Mouse (Mus musculus): Measurements from ENCODE around the gene Uck2. TPM values are rescaled to one million over a fixed set of nuclear protein-coding genes. Genes with fewer than 3 reads are reported as not detected.

The Uck2 gene
- 15.1 and 20.1 TPM in 2 replicates for polyA plus RNA-seq (2012; rRNA removed)

- H3K4me3 ChIP-seq (ENCODE audit: extremely low read depth, insufficient read depth, insufficient read length) = peak within 1 kb of the TSS; percentile 92
- peak within 1 kb of the TSS; percentile 67 for H3K27ac ChIP-seq (ENCODE audit: insufficient read depth, low read length)
- no peak for TF ChIP-seq CTCF (IDR thresholded peaks at IDR 0.05; ENCODE audit: extremely low read depth, insufficient read depth, insufficient read length, insufficient replicate concordance)
- peaks cover 3% of the 10 kb centered on the region; the same call in 1 of the 2 replicates for H3K4me1 ChIP-seq (ENCODE audit: control insufficient read depth, insufficient read depth, insufficient read length)
- H3K36me3 ChIP-seq (ENCODE audit: control insufficient read depth, insufficient read depth, low read length) = no peaks in the 10 kb centered on the region
- DNase-seq (ENCODE audit: low read depth in 1 of 2, low spot score in 2 of 2) = no peak
- no peaks in the 10 kb centered on the region; the same call in 1 of the 2 replicates for H3K27me3 ChIP-seq (ENCODE audit: control insufficient read depth, insufficient read depth, low read length)
- 0% methylated on average over 2 of the region's 2 CpGs for WGBS
These were observed at the start of gene Uck2 for GRCm38 (mm10) chr1:167285320-167285355. Uck2 (minus strand) TSS chr1:167285320.

- H3K4me3 ChIP-seq (ENCODE audit: extremely low read depth, insufficient read depth, insufficient read length) = no peak overlapping the region
- TF ChIP-seq CTCF (IDR thresholded peaks at IDR 0.05; ENCODE audit: extremely low read depth, insufficient read depth, insufficient read length, insufficient replicate concordance) (no peak), POLR2A (IDR thresholded peaks at IDR 0.05; ENCODE audit: low read depth, low read length) (no peak)
- no peak for DNase-seq (ENCODE audit: low read depth in 1 of 2, low spot score in 2 of 2)
- no peaks in the 10 kb centered on the region for H3K4me1 ChIP-seq (ENCODE audit: control insufficient read depth, insufficient read depth, insufficient read length)
- peaks cover 9% of the 10 kb centered on the region for H3K36me3 ChIP-seq (ENCODE audit: control insufficient read depth, insufficient read depth, low read length)
- H3K27me3 ChIP-seq (ENCODE audit: control insufficient read depth, insufficient read depth, low read length) = no peaks in the 10 kb centered on the region
- peak overlapping the region; percentile 43 for H3K27ac ChIP-seq (ENCODE audit: insufficient read depth, low read length)
- 69% methylated on average over 8 of the region's 8 CpGs for WGBS
These were observed 46.0 kb upstream of the Uck2 start for GRCm38 (mm10) chr1:167331106-167331505.

DNA sequence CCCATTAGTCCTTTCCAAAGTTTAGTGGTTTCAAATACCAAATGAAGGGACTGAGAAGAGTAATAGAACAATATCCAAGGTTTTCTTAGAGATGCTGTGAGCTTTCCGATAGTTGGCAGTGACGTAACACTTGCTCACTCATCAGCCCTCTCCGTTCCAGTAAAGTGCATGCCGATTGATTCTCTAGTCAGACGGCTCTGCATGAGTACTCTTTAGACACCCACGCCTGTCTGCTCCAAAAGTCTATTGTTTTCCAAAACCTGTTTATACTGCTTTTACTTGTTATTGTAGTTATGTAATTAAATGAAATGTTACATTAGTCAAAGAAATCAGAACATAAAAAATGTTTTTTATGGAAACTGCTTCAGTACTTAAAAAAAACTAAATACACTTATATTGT, 43.7 kb upstream of the Uck2 start:
- H3K36me3 ChIP-seq (ENCODE audit: control insufficient read depth, insufficient read depth, low read length) = peaks cover 13% of the 10 kb centered on the region
- no peak for DNase-seq (ENCODE audit: low read depth in 1 of 2, low spot score in 2 of 2)
- H3K27me3 ChIP-seq (ENCODE audit: control insufficient read depth, insufficient read depth, low read length) = no peaks in the 10 kb centered on the region
- TF ChIP-seq POLR2A (IDR thresholded peaks at IDR 0.05; ENCODE audit: low read depth, low read length) (no peak), CTCF (IDR thresholded peaks at IDR 0.05; ENCODE audit: extremely low read depth, insufficient read depth, insufficient read length, insufficient replicate concordance) (no peak)
- 97% methylated on average over 6 of the region's 6 CpGs for WGBS
- no peak overlapping the region for H3K27ac ChIP-seq (ENCODE audit: insufficient read depth, low read length)
- H3K4me1 ChIP-seq (ENCODE audit: control insufficient read depth, insufficient read depth, insufficient read length) = no peaks in the 10 kb centered on the region
- no peak overlapping the region for H3K4me3 ChIP-seq (ENCODE audit: extremely low read depth, insufficient read depth, insufficient read length)

DNA sequence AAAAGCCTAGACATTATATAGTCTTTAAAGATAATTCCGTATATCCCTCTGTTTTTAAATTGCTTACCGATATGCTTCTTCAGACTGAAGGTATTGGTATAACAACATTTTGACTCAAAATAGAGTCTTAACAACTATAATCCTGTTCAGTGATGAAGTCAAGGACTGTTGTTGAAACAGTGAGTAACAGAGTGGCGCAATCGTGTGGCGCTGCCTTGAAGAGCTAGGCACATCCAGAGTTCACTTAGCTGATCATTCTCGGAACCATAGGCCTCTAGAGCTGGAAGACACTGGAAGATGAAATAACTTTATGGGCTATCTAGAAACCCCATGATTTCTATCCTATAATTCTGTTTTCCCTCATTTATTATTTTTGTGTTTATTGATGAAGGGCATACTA, 36.6 kb upstream of the Uck2 start:
- no peak for DNase-seq (ENCODE audit: low read depth in 1 of 2, low spot score in 2 of 2)

GRCm38 (mm10) chr1:167313220-167313619, 28.1 kb upstream of the Uck2 start:
- Histone ChIP-seq H3K27me3 (ENCODE audit: control insufficient read depth, insufficient read depth, low read length) (no peaks in the 10 kb centered on the region), H3K4me3 (ENCODE audit: extremely low read depth, insufficient read depth, insufficient read length) (no peak overlapping the region), H3K36me3 (ENCODE audit: control insufficient read depth, insufficient read depth, low read length) (peaks cover 5% of the 10 kb centered on the region), H3K4me1 (ENCODE audit: control insufficient read depth, insufficient read depth, insufficient read length) (no peaks in the 10 kb centered on the region), H3K27ac (ENCODE audit: insufficient read depth, low read length) (no peak overlapping the region)
- TF ChIP-seq POLR2A (IDR thresholded peaks at IDR 0.05; ENCODE audit: low read depth, low read length) (no peak), CTCF (IDR thresholded peaks at IDR 0.05; ENCODE audit: extremely low read depth, insufficient read depth, insufficient read length, insufficient replicate concordance) (no peak)
- 89% methylated on average over 4 of the region's 4 CpGs for WGBS
- DNase-seq (ENCODE audit: low read depth in 1 of 2, low spot score in 2 of 2) = no peak

More for the DNA sequence above, 36.6 kb upstream of the Uck2 start:
- no peaks in the 10 kb centered on the region for H3K27me3 ChIP-seq (ENCODE audit: control insufficient read depth, insufficient read depth, low read length)
- peaks cover 21% of the 10 kb centered on the region for H3K36me3 ChIP-seq (ENCODE audit: control insufficient read depth, insufficient read depth, low read length)
- TF ChIP-seq POLR2A (IDR thresholded peaks at IDR 0.05; ENCODE audit: low read depth, low read length) (no peak), CTCF (IDR thresholded peaks at IDR 0.05; ENCODE audit: extremely low read depth, insufficient read depth, insufficient read length, insufficient replicate concordance) (no peak)
- H3K4me1 ChIP-seq (ENCODE audit: control insufficient read depth, insufficient read depth, insufficient read length) = no peaks in the 10 kb centered on the region
- no peak overlapping the region for H3K27ac ChIP-seq (ENCODE audit: insufficient read depth, low read length)
- 96% methylated on average over 6 of the region's 6 CpGs for WGBS
- H3K4me3 ChIP-seq (ENCODE audit: extremely low read depth, insufficient read depth, insufficient read length) = no peak overlapping the region

GRCm38 (mm10) chr1:167312367-167312766, 27.2 kb upstream of the Uck2 start:
- Histone ChIP-seq H3K4me1 (ENCODE audit: control insufficient read depth, insufficient read depth, insufficient read length) (peaks cover 3% of the 10 kb centered on the region; the same call in 1 of the 2 replicates), H3K27ac (ENCODE audit: insufficient read depth, low read length) (no peak overlapping the region), H3K27me3 (ENCODE audit: control insufficient read depth, insufficient read depth, low read length) (no peaks in the 10 kb centered on the region), H3K36me3 (ENCODE audit: control insufficient read depth, insufficient read depth, low read length) (peaks cover 5% of the 10 kb centered on the region), H3K4me3 (ENCODE audit: extremely low read depth, insufficient read depth, insufficient read length) (no peak overlapping the region)
- no peak for TF ChIP-seq POLR2A (IDR thresholded peaks at IDR 0.05; ENCODE audit: low read depth, low read length)
- no peak for TF ChIP-seq CTCF (IDR thresholded peaks at IDR 0.05; ENCODE audit: extremely low read depth, insufficient read depth, insufficient read length, insufficient replicate concordance)
- no peak for DNase-seq (ENCODE audit: low read depth in 1 of 2, low spot score in 2 of 2)

- peak; percentile 90 to 98 for DNase-seq (ENCODE audit: low read depth in 1 of 2, low spot score in 2 of 2)
- Histone ChIP-seq H3K4me3 (ENCODE audit: extremely low read depth, insufficient read depth, insufficient read length) (peak within 1 kb of the TSS; percentile 94), H3K27ac (ENCODE audit: insufficient read depth, low read length) (peak within 1 kb of the TSS; percentile 94), H3K36me3 (ENCODE audit: control insufficient read depth, insufficient read depth, low read length) (no peaks in the 10 kb centered on the region; the same call in 1 of the 2 replicates), H3K27me3 (ENCODE audit: control insufficient read depth, insufficient read depth, low read length) (no peaks in the 10 kb centered on the region), H3K4me1 (ENCODE audit: control insufficient read depth, insufficient read depth, insufficient read length) (peaks cover 3% of the 10 kb centered on the region; the same call in 1 of the 2 replicates)
- WGBS = under 1% methylated on average over 82 of the region's 82 CpGs
- TF ChIP-seq POLR2A (IDR thresholded peaks at IDR 0.05; ENCODE audit: low read depth, low read length) (peak; percentile 93), CTCF (IDR thresholded peaks at IDR 0.05; ENCODE audit: extremely low read depth, insufficient read depth, insufficient read length, insufficient replicate concordance) (no peak)
These were observed 23.3 kb upstream of the Uck2 start, which contains the start of gene Tmco1 for GRCm38 (mm10) chr1:167308261-167309054. Tmco1 (plus strand) TSS chr1:167308378.

Measured in spleen, adult 2 months (tissue).